Mouse (Mus musculus) hindbrain, embryonic 11.5 days (tissue): ENCODE results near the gene Hoxc11. TPM values are rescaled to one million over a fixed set of nuclear protein-coding genes. Genes with fewer than 3 reads are reported as not detected.

ENCODE experiments used
- ATAC-seq: fragments of 200-750 bp; cut with Nextera tagmentation; 2 replicates; pipeline ENCODE4 v1.8.0; 2017; ENCODE audit warnings: mild to moderate bottlenecking, moderate TSS enrichment, moderate library complexity; ENCODE audit not compliant: low FRiP score
- DNase-seq: peaks from one replicate; pipeline ENCODE4 v3.0.0-alpha.2; 2015; ENCODE audit warnings: low spot score
- H3K27ac ChIP-seq: fragments of 300-500 bp; sonication (generic); 2 replicates; pipeline ENCODE4 v1.5.1; 2014; ENCODE audit warnings: mild to moderate bottlenecking, low read depth, low read length
- H3K27me3 ChIP-seq: fragments of 300-500 bp; sonication (generic); 2 replicates; pipeline ENCODE4 v1.6.1; 2014; ENCODE audit warnings: mild to moderate bottlenecking, low read length, moderate library complexity, mixed read lengths; ENCODE audit not compliant: control insufficient read depth, insufficient read depth
- H3K36me3 ChIP-seq: fragments of 300-500 bp; sonication (generic); 2 replicates; pipeline ENCODE4 v1.6.1; 2014; ENCODE audit warnings: mild to moderate bottlenecking, low read length, moderate library complexity, mixed read lengths; ENCODE audit not compliant: control insufficient read depth, insufficient read depth
- H3K4me1 ChIP-seq: fragments of 300-500 bp; sonication (generic); replicated peaks from 2 replicates; pipeline ENCODE4 v1.6.1; 2014; ENCODE audit warnings: low read length, mixed read lengths; ENCODE audit not compliant: control insufficient read depth, insufficient read depth
- H3K4me2 ChIP-seq: fragments of 300-500 bp; sonication (generic); replicated peaks from 2 replicates; pipeline ENCODE4 v1.6.1; 2014; ENCODE audit warnings: mild to moderate bottlenecking, low read depth, low read length
- H3K4me3 ChIP-seq: fragments of 300-500 bp; sonication (generic); 2 replicates; pipeline ENCODE4 v1.5.1; 2014; ENCODE audit warnings: low read depth, low read length
- H3K9ac ChIP-seq: fragments of 300-500 bp; sonication (generic); 2 replicates; pipeline ENCODE4 v1.6.1; 2014; ENCODE audit warnings: low read depth, low read length
- H3K9me3 ChIP-seq: fragments of 300-500 bp; sonication (generic); 2 replicates; pipeline ENCODE4 v1.6.1; 2016; ENCODE audit warnings: low read length; ENCODE audit not compliant: control insufficient read depth
- whole genome bisulfite sequencing: fragments of 180-500 bp; shearing (Covaris S2); extraction: QIAGEN DNeasy Blood & Tissue Kit; methylation state at CpG from one replicate; pipeline ENCODE4 v1.1.7; 2014; 5-methylcytosine and 5-hydroxymethylcytosine counted together
- polyA plus RNA-seq: library from polyadenylated mRNA; unstranded; fragments of >200 nt; fragmentation: Nextera tagmentation; extraction: Ambion mirVana; gene quantifications from 2 replicates; pipeline ENCODE4 v1.2.1, GENCODE M21; 2014

Hoxc11 gene
- polyA plus RNA-seq, 1 experiment from 2014 or later: not detected

- DNase-seq (no peak), ATAC-seq (no peak)
- Histone ChIP-seq H3K4me1 (0 out of 2 replicates have a peak, but pooled peaks cover 3% of the 10 kb centered on the region), H3K9ac (no peak overlapping the region), H3K36me3 (no peaks in the 10 kb centered on the region), H3K4me3 (no peak overlapping the region), H3K9me3 (no peaks in the 10 kb centered on the region), H3K27ac (no peak overlapping the region), H3K27me3 (peaks cover 99% of the 10 kb centered on the region), H3K4me2 (no peak overlapping the region)
- 6% methylated on average over 4 of the region's 4 CpGs for WGBS
Measured at GRCm38 (mm10) chr15:103002156-103002555, 47.9 kb downstream of the Hoxc11 start.

- no peaks in the 10 kb centered on the region for H3K9me3 ChIP-seq
- 0 out of 2 replicates have a peak, but pooled peaks cover 3% of the 10 kb centered on the region for H3K4me1 ChIP-seq
- H3K4me2 ChIP-seq: no peak overlapping the region
- no peak overlapping the region for H3K27ac ChIP-seq
- H3K36me3 ChIP-seq: no peaks in the 10 kb centered on the region
- no peak for ATAC-seq
- peaks cover 99% of the 10 kb centered on the region for H3K27me3 ChIP-seq
- H3K4me3 ChIP-seq: no peak overlapping the region
- DNase-seq: no peak
- WGBS: 2% methylated on average over 13 of the region's 13 CpGs
- H3K9ac ChIP-seq: no peak overlapping the region
Measured at GRCm38 (mm10) chr15:103002821-103003448, 48.7 kb downstream of the Hoxc11 start.

GRCm38 (mm10) chr15:103005308-103005707, 51.1 kb downstream of the Hoxc11 start:
- H3K4me3 ChIP-seq: no peak overlapping the region
- DNase-seq: peak; percentile 61
- under 1% methylated on average over 17 of the region's 17 CpGs for WGBS

GRCm38 (mm10) chr15:103005797-103006196, 51.6 kb downstream of the Hoxc11 start:
- Histone ChIP-seq H3K36me3 (no peaks in the 10 kb centered on the region), H3K9me3 (no peaks in the 10 kb centered on the region), H3K9ac (no peak overlapping the region), H3K27ac (no peak overlapping the region), H3K4me3 (no peak overlapping the region), H3K4me2 (no peak overlapping the region), H3K27me3 (peaks cover 99% of the 10 kb centered on the region), H3K4me1 (no peaks in the 10 kb centered on the region)
- WGBS: 1% methylated on average over 5 of the region's 5 CpGs
- no peak for ATAC-seq
- peak; percentile 56 for DNase-seq

More at GRCm38 (mm10) chr15:103005308-103005707, 51.1 kb downstream of the Hoxc11 start:
- no peak for ATAC-seq
- no peak overlapping the region for H3K4me2 ChIP-seq
- peaks cover 99% of the 10 kb centered on the region for H3K27me3 ChIP-seq
- H3K9me3 ChIP-seq: no peaks in the 10 kb centered on the region
- H3K36me3 ChIP-seq: no peaks in the 10 kb centered on the region
- H3K4me1 ChIP-seq: no peaks in the 10 kb centered on the region
- H3K27ac ChIP-seq: no peak overlapping the region
- no peak overlapping the region for H3K9ac ChIP-seq

- Histone ChIP-seq H3K9me3 (no peaks in the 10 kb centered on the region), H3K4me1 (no peaks in the 10 kb centered on the region), H3K9ac (no peak overlapping the region), H3K36me3 (no peaks in the 10 kb centered on the region), H3K4me3 (no peak overlapping the region), H3K27ac (no peak overlapping the region), H3K4me2 (no peak overlapping the region), H3K27me3 (peaks cover 99% of the 10 kb centered on the region)
- 12% methylated on average over 1 of the region's 1 CpGs for WGBS
- no peak for DNase-seq
- ATAC-seq: no peak
Measured at GRCm38 (mm10) chr15:103006326-103006725, 52.1 kb downstream of the Hoxc11 start.

Other genes with a start within 250 kb of the Hoxc11 start
- 26.2 and 30.1 TPM in 2 replicates for gene Calcoco1, start 232.2 kb upstream of the Hoxc11 start, polyA plus RNA-seq
- 0.11 and 0.48 TPM in 2 replicates for gene Hoxc13, start 33.3 kb upstream of the Hoxc11 start, polyA plus RNA-seq
- not detected in 2 replicates for gene Hoxc12, start 17.7 kb upstream of the Hoxc11 start, polyA plus RNA-seq
- not detected in 2 replicates for gene Hoxc10, start 12.4 kb downstream of the Hoxc11 start, polyA plus RNA-seq
- 21.0 and 21.6 TPM in 2 replicates for gene Hoxc5, start 13.0 kb downstream of the Hoxc11 start, polyA plus RNA-seq
- not detected in 2 replicates for gene Hoxc9, start 22.0 kb downstream of the Hoxc11 start, polyA plus RNA-seq
- gene Hoxc8, start 36.2 kb downstream of the Hoxc11 start, polyA plus RNA-seq: not detected in 2 replicates
- 0.45 and 5.4 TPM in 2 replicates for gene Hoxc6, start 43.8 kb downstream of the Hoxc11 start, polyA plus RNA-seq
- gene Hoxc4, start 64.5 kb downstream of the Hoxc11 start, polyA plus RNA-seq: 37.3 and 37.8 TPM in 2 replicates
- 23.9 and 35.8 TPM in 2 replicates for gene Smug1, start 212.7 kb downstream of the Hoxc11 start, polyA plus RNA-seq